Mouse (Mus musculus) liver, embryonic 13.5 days (tissue): ENCODE data around the gene Ccser1. TPM values are rescaled to one million over a fixed set of nuclear protein-coding genes. Genes with fewer than 3 reads are reported as not detected.
"Not testable (repeated sequence)": the region's sequence is repeated elsewhere in the genome, so short reads cannot be mapped to it uniquely, and the experiment has no call there.

Source experiments
- ATAC-seq: fragments of 200-750 bp; cut with Nextera tagmentation; 2 replicates; pipeline ENCODE4 v1.8.0; 2017; ENCODE audit warnings: low read depth, mild to moderate bottlenecking, moderate number of reproducible peaks, moderate library complexity
- DNase-seq: peaks from one replicate; pipeline ENCODE4 v3.0.0; 2022
- H3K27ac ChIP-seq: fragments of 300-500 bp; sonication (generic); 2 replicates; pipeline ENCODE4 v1.5.1; 2015; ENCODE audit warnings: moderate library complexity, mild to moderate bottlenecking, inconsistent platforms
- H3K27me3 ChIP-seq: fragments of 300-500 bp; sonication (generic); 2 replicates; pipeline ENCODE4 v1.6.1; 2015; ENCODE audit warnings: mild to moderate bottlenecking, inconsistent platforms
- H3K36me3 ChIP-seq: fragments of 300-500 bp; sonication (generic); 2 replicates; pipeline ENCODE4 v1.6.1; 2015; ENCODE audit warnings: mild to moderate bottlenecking, inconsistent platforms
- H3K4me1 ChIP-seq: fragments of 300-500 bp; sonication (generic); replicated peaks from 2 replicates; pipeline ENCODE4 v1.6.1; 2015; ENCODE audit warnings: inconsistent platforms
- H3K4me2 ChIP-seq: fragments of 300-500 bp; sonication (generic); 2 replicates; pipeline ENCODE4 v1.6.1; 2015; ENCODE audit warnings: inconsistent platforms, mild to moderate bottlenecking, moderate library complexity
- H3K4me3 ChIP-seq: fragments of 300-500 bp; sonication (generic); replicated peaks from 2 replicates; pipeline ENCODE4 v1.5.1; 2015; ENCODE audit warnings: mild to moderate bottlenecking, inconsistent platforms
- H3K9ac ChIP-seq: fragments of 300-500 bp; sonication (generic); 2 replicates; pipeline ENCODE4 v1.6.1; 2015; ENCODE audit warnings: mild to moderate bottlenecking, inconsistent platforms
- H3K9me3 ChIP-seq: fragments of 300-500 bp; sonication (generic); replicated peaks from 2 replicates; pipeline ENCODE4 v1.6.1; 2016; ENCODE audit warnings: inconsistent platforms
- WGBS: fragments of 180-500 bp; shearing (Covaris S2); methylation state at CpG from one replicate; pipeline ENCODE4 v1.1.7; 2015; ENCODE audit not compliant: insufficient replicate concordance; 5-methylcytosine and 5-hydroxymethylcytosine counted together
- polyA plus RNA-seq: library from polyadenylated mRNA; unstranded; fragments of >200 nt; fragmentation: Nextera tagmentation; extraction: Ambion mirVana; gene quantifications from 2 replicates; pipeline ENCODE4 v1.2.1, GENCODE M21; 2015

Ccser1 gene
- polyA plus RNA-seq, 1 experiment from 2014 or later: 0.16 TPM

DNA sequence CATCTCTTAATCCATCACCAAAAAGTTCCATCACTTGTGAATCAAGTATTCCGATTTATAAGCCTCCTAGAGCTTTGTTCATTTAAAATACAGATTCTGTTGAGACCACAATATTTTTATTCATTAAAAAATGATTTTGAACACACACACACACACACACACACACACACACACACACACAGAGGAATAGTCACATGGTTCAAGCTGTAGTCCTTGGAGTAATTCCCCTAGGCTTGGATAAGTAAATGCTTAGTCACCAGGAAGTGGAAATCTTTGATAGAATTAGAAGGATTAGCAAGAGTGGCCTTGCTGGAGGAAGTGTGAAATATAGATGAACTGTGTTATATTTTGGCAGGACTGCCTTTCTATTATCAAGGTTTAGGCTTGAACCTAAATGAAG lies 756.5 kb downstream of the Ccser1 start:
- Histone ChIP-seq H3K36me3 (no peaks in the 10 kb centered on the region), H3K27ac (no peak overlapping the region), H3K4me2 (no peak overlapping the region), H3K9ac (no peak overlapping the region), H3K4me3 (no peak overlapping the region), H3K4me1 (no peaks in the 10 kb centered on the region), H3K27me3 (no peaks in the 10 kb centered on the region), H3K9me3 (no peaks in the 10 kb centered on the region)
- WGBS: 63% methylated on average over 1 of the region's 1 CpGs
- DNase-seq (no peak), ATAC-seq (no peak)

DNA sequence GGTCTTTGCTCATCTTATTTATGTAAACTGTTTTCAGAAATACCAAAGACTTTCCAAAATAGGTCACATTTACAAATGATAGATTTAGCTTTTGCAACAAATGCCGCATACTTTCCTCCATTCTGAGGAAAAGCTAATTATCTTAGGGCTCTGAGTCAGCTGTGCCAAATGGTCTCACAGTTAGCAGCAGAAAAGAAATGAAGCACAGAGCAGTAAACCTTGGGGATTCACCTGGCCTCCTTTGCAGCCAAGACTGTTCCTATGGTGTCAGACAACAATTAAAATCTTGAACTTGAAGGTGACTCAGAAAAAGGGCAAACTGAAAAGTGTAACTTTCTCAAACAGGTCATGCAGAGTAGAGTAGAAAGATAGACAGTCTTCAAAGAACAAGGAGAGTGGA lies 759.1 kb downstream of the Ccser1 start:
- H3K27me3 ChIP-seq: no peaks in the 10 kb centered on the region
- no peak for ATAC-seq
- H3K9me3 ChIP-seq: no peaks in the 10 kb centered on the region
- 69% methylated on average over 1 of the region's 1 CpGs for WGBS
- H3K36me3 ChIP-seq: no peaks in the 10 kb centered on the region
- H3K9ac ChIP-seq: no peak overlapping the region
- H3K27ac ChIP-seq: no peak overlapping the region
- no peak for DNase-seq
- H3K4me1 ChIP-seq: no peaks in the 10 kb centered on the region
- H3K4me2 ChIP-seq: no peak overlapping the region
- H3K4me3 ChIP-seq: no peak overlapping the region

DNA sequence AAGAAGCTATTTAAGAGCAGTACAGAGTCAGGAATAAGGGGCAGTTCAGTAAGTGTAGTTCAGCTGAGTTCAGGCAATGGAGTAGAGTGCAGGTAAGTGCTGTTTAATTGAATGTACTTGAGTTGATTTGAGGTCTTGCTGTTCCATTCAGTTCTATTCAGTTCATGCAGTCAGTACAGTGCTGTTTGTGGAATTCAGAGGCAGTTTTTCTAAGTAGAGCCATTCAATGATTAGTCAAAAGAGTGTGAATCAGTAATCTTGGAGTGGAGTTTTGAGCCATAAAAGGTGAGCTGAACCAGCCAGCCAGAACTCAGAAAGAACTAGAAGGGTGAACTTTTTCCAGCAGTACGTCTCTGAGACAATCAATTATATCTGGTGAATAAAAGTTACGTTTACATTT lies 773.6 kb downstream of the Ccser1 start:
- Histone ChIP-seq H3K9ac (no peak overlapping the region), H3K4me1 (no peaks in the 10 kb centered on the region), H3K27ac (no peak overlapping the region), H3K4me2 (no peak overlapping the region), H3K4me3 (no peak overlapping the region), H3K36me3 (no peaks in the 10 kb centered on the region), H3K27me3 (no peaks in the 10 kb centered on the region), H3K9me3 (no peaks in the 10 kb centered on the region)
- DNase-seq: no peak
- WGBS: 68% methylated on average over 2 of the region's 2 CpGs
- ATAC-seq: no peak

DNA sequence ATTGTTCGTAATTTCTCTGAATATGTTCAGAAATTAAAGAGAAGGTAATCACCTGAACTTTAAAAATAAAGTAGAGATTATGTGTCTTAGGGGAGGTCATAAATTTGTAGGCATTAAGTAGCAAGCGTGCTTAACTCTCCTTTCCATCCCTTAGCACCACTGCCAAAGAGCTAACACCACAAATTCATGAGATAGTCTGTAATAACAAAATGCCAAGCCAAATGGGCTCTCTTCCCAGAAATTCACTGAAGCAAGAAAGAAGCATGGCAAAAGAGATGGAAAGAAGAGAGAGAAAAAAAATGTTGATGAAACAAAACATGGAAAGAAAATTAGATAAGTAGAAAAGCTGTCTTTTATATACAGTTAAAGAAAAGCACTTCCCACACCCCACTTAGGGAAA lies 796.8 kb downstream of the Ccser1 start:
- DNase-seq: no peak
- Histone ChIP-seq H3K4me1 (no peaks in the 10 kb centered on the region), H3K4me2 (no peak overlapping the region), H3K4me3 (no peak overlapping the region), H3K9me3 (no peaks in the 10 kb centered on the region), H3K9ac (no peak overlapping the region), H3K27ac (no peak overlapping the region), H3K36me3 (no peaks in the 10 kb centered on the region), H3K27me3 (no peaks in the 10 kb centered on the region)
- no peak for ATAC-seq
- 50% methylated on average over 2 of the region's 2 CpGs for WGBS

DNA sequence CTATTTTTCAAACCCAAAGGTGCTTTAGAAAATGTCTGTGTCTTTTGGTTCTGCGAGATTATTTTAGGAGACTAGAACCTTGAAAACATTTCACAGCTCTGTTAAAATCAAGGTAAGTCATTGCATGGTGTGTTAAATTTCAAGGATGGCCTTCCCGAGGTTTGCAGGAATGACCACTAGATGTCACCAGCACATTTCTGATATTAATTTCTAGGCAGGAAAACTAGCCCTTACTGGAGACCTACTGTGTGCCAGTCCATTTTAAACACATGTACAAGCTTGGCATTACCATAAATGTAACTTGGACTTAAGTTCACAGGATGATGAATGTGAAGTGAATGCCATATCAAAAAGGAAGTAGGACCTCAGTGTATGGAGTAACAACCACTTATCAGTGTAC lies 798.3 kb downstream of the Ccser1 start:
- Histone ChIP-seq H3K36me3 (no peaks in the 10 kb centered on the region), H3K27me3 (no peaks in the 10 kb centered on the region), H3K9ac (no peak overlapping the region), H3K4me3 (no peak overlapping the region), H3K9me3 (no peaks in the 10 kb centered on the region), H3K4me2 (no peak overlapping the region), H3K4me1 (no peaks in the 10 kb centered on the region), H3K27ac (no peak overlapping the region)
- DNase-seq: no peak
- 22% methylated on average over 2 of the region's 2 CpGs for WGBS
- ATAC-seq: no peak

DNA sequence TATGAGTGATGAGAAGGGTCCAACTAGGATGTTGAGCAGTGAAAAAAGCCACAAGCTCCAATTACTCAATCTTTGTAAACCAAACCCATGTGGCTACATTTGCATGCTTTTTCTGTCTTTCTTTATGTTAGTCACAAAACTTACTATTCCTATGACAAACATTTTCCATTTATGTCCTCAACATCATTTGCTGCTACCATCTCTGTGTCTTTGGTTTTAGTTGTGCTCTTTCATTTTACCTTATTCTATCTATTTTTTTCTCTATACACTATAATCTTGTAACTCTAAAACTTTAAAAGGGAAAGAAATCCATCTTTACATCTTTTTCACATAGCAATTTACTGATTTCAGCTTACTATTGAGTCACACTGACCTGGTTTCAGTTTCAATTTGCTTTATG lies 834.2 kb downstream of the Ccser1 start:
- Histone ChIP-seq H3K4me3 (no peak overlapping the region), H3K9me3 (no peaks in the 10 kb centered on the region), H3K27me3 (no peaks in the 10 kb centered on the region), H3K4me2 (no peak overlapping the region), H3K9ac (no peak overlapping the region), H3K36me3 (no peaks in the 10 kb centered on the region), H3K4me1 (no peaks in the 10 kb centered on the region), H3K27ac (no peak overlapping the region)
- DNase-seq (no peak), ATAC-seq (no peak)

DNA sequence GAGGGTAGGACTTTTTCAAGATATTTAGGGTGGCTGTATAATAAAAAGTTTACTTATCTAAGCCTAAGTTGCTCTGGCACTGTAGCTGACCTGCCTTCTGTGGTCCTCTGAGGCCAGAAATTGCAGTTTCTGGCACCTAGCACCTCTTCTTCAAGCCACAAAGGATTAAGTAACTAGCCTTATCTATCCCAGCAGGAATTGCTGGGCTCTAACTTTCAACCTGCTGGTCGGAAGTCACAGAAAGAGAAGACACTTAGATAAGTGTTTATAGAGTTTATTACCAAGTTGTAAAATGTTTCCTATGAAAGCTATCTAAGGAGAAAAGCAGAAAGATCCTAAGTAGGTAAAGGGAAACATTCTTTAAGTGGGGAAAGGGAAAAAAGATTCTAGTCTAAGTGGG lies 864.3 kb downstream of the Ccser1 start:
- ATAC-seq: no peak
- Histone ChIP-seq H3K9me3 (no peaks in the 10 kb centered on the region), H3K4me1 (no peaks in the 10 kb centered on the region), H3K27ac (no peak overlapping the region), H3K9ac (no peak overlapping the region), H3K27me3 (no peaks in the 10 kb centered on the region), H3K36me3 (no peaks in the 10 kb centered on the region), H3K4me2 (no peak overlapping the region), H3K4me3 (no peak overlapping the region)
- WGBS: 19% methylated on average over 1 of the region's 1 CpGs
- no peak for DNase-seq

DNA sequence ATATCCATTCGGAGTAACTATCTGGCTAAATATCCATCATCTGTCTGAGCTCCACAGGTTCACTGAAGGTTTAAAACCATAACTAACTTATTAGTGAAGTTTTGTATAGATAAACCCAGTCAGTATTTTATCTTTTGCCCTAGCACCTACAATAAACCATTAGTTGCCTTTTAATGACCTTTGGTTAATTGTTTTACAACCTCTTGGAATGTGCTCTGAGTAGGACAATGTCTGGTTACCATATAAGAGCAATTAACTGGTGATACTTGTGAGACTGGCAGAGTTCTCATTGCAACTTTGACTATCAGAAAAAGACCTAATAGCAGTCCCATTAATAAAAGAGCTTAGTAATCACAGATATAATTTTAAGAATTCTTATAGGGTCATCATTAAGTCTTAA lies 864.9 kb downstream of the Ccser1 start:
- not testable (repeated sequence) for ATAC-seq, H3K4me3 ChIP-seq, H3K27ac ChIP-seq, H3K36me3 ChIP-seq, H3K27me3 ChIP-seq, H3K9me3 ChIP-seq, H3K4me2 ChIP-seq, H3K9ac ChIP-seq, DNase-seq, H3K4me1 ChIP-seq
- WGBS: 65% methylated on average over 1 of the region's 1 CpGs

DNA sequence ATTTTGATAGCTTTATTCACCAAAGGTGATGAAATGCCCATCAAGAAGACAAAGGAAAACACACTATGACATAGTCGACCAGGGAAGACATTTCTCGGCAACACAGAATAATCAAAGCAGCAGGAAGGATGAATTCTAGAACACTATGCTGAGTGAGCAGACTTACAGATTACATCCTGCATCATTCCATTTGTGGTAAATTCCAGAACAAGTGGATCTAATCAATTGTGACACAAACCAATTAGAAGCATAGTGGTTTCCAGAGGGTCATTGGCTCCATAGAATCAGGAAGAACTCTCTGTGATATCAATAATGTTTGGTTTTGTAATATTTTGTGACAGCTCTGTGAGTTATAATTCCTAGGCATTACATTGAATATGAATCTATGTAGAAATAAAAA lies 875.2 kb downstream of the Ccser1 start:
- Histone ChIP-seq H3K4me2 (no peak overlapping the region), H3K27ac (no peak overlapping the region), H3K27me3 (no peaks in the 10 kb centered on the region), H3K36me3 (no peaks in the 10 kb centered on the region), H3K4me3 (no peak overlapping the region), H3K4me1 (no peaks in the 10 kb centered on the region), H3K9ac (no peak overlapping the region), H3K9me3 (no peaks in the 10 kb centered on the region)
- 66% methylated on average over 2 of the region's 2 CpGs for WGBS
- no peak for ATAC-seq
- DNase-seq: no peak

DNA sequence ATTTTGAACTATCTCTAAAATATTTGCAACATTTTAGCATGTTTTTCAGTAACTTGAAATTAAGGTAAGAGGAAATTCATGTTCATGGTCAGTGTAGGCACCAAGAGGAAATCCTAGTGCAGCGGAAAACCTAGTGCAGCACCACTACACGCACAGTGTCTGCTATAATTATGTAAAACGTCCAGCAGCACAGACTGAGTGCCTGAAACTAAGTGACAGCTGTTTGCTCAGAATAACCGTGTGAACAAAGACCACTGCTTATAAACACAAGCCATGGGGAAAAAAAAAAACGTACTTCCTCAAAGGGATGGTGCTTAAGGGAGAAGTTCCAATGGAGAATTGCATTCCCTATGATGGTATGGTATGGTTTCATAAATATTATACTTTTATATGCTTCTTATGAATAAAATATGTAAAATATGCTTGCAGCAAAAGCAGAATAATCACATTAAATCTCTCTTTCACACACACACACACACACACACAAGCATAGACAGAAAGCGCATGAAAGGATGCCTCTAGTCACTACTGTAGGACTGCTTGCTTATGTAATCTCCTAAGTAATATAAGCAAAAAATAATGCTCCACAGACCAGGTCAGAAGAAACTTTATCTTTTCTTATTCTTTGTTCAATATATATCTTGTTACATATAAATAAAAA lies 886.4 kb downstream of the Ccser1 start:
- H3K4me2 ChIP-seq: no peak overlapping the region
- WGBS: 59% methylated on average over 6 of the region's 6 CpGs
- no peaks in the 10 kb centered on the region for H3K4me1 ChIP-seq
- no peaks in the 10 kb centered on the region for H3K9me3 ChIP-seq
- H3K36me3 ChIP-seq: no peaks in the 10 kb centered on the region
- no peak overlapping the region for H3K27ac ChIP-seq
- DNase-seq (no peak), ATAC-seq (no peak)
- no peaks in the 10 kb centered on the region for H3K27me3 ChIP-seq
- H3K9ac ChIP-seq: no peak overlapping the region
- no peak overlapping the region for H3K4me3 ChIP-seq

DNA sequence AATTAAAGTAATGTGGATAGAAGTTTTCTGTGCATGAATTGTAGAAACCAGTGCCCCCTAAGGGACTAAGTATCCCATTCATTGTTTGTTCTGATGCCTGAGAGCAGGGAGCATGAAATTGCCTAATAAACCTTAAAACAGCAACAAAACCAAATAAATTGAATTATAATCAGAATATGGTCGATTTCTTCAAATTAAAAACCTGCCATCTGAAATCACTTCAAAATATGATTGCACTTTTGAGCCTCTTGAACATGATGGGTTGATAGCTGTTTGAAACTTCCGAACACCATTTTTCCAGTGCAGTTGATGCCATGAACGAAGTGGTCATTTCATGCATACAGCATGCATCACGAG lies 886.9 kb downstream of the Ccser1 start:
- ATAC-seq: no peak
- WGBS: 54% methylated on average over 4 of the region's 4 CpGs

DNA sequence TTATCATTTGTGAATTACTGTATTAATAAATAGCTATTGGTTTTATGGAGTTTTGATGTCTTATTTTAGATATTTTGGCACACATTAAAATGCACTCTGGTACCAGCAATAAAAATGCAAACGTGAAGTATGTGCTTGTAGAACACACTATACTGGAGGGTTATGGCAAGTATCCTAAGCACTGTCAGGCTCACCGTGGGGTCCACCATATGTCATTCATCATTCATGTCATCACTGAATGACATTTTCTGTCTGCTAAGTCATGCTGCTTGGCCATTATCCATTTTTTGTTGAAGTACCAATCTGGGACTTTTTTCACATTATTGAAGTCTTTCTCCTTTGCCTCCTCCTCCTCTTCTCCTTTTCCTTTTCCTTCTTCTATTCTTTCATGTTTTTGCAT lies 925.3 kb downstream of the Ccser1 start:
- no peaks in the 10 kb centered on the region for H3K4me1 ChIP-seq
- WGBS: 56% methylated on average over 2 of the region's 2 CpGs
- ATAC-seq (no peak), DNase-seq (no peak)
- no peak overlapping the region for H3K4me3 ChIP-seq
- no peaks in the 10 kb centered on the region for H3K27me3 ChIP-seq
- no peak overlapping the region for H3K9ac ChIP-seq
- H3K9me3 ChIP-seq: no peaks in the 10 kb centered on the region
- no peaks in the 10 kb centered on the region for H3K36me3 ChIP-seq
- H3K27ac ChIP-seq: no peak overlapping the region
- no peak overlapping the region for H3K4me2 ChIP-seq

More for the DNA sequence above, 886.9 kb downstream of the Ccser1 start:
- Histone ChIP-seq H3K9me3 (no peaks in the 10 kb centered on the region), H3K4me3 (no peak overlapping the region), H3K9ac (no peak overlapping the region), H3K27me3 (no peaks in the 10 kb centered on the region), H3K4me1 (no peaks in the 10 kb centered on the region), H3K27ac (no peak overlapping the region), H3K36me3 (no peaks in the 10 kb centered on the region), H3K4me2 (no peak overlapping the region)
- no peak for DNase-seq
